Mouse (Mus musculus) heart, embryonic 15.5 days (tissue): ENCODE measurements around the gene Tmprss11g. TPM values are rescaled to one million over a fixed set of nuclear protein-coding genes. Genes with fewer than 3 reads are reported as not detected.

Experiments used
- polyA plus RNA-seq: library from polyadenylated mRNA; unstranded; fragments of >200 nt; fragmentation: Nextera tagmentation; extraction: Ambion mirVana; gene quantifications from 2 replicates; pipeline ENCODE4 v1.2.1, GENCODE M21; 2015

Gene Tmprss11g
- polyA plus RNA-seq, 1 experiment from 2014 or later, result not detected

Other genes with a start within 250 kb of the Tmprss11g start
- gene Tmprss11c, start 229.3 kb downstream of the Tmprss11g start, polyA plus RNA-seq, result not detected in 2 replicates
- 0.11 TPM in 1 of 2 replicates, not detected in the other for gene Tmprss11d, start 145.2 kb downstream of the Tmprss11g start, polyA plus RNA-seq
- not detected in 2 replicates for gene Tmprss11a, start 49.6 kb downstream of the Tmprss11g start, polyA plus RNA-seq
- gene Tmprss11f, start 113.8 kb upstream of the Tmprss11g start, polyA plus RNA-seq, result not detected in 2 replicates
- not detected in 2 replicates for gene Tmprss11b, start 157.8 kb upstream of the Tmprss11g start, polyA plus RNA-seq
- not detected in 2 replicates for gene Tmprss11e, start 227.2 kb upstream of the Tmprss11g start, polyA plus RNA-seq